Mouse (Mus musculus) megakaryocyte, adult 5-6 weeks (primary cell): ENCODE results near the gene Mkrn2. TPM values are rescaled to one million over a fixed set of nuclear protein-coding genes. Genes with fewer than 3 reads are reported as not detected.

ENCODE experiments used
- total RNA-seq, 2 experiments: library from RNA; stranded (forward) in 1 of 2; stranded (reverse) in 1 of 2; fragments of 153-499, 151-499 nt in 1 of 2; fragments of 221-1000, 200-1000 nt in 1 of 2; gene quantifications; 2 replicates each; pipeline versions ENCODE4 v1.2.3 to v1.2.4; 2015 to 2017

The Mkrn2 gene
- total RNA-seq, 2 experiments from 2014 or later, result 5.4 to 22.8 TPM

Other genes starting within 250 kb of the Mkrn2 start
- 2.8 and 6.5 TPM in 2 replicates for gene Pparg, start 241.0 kb upstream of the Mkrn2 start, total RNA-seq (2015)
- 2.0 and 2.7 TPM in 2 replicates for gene Pparg, start 241.0 kb upstream of the Mkrn2 start, total RNA-seq (2017)
- gene Tsen2, start 57.2 kb upstream of the Mkrn2 start, total RNA-seq (2015), result 2.9 and 3.0 TPM in 2 replicates
- gene Tsen2, start 57.2 kb upstream of the Mkrn2 start, total RNA-seq (2017), result 3.4 and 8.7 TPM in 2 replicates
- gene Mkrn2os, start 9.3 kb upstream of the Mkrn2 start, total RNA-seq (2015), result not detected in 2 replicates
- not detected in 2 replicates for gene Mkrn2os, start 9.3 kb upstream of the Mkrn2 start, total RNA-seq (2017)
- gene Raf1, start 74.7 kb downstream of the Mkrn2 start, total RNA-seq (2015), result 140 and 149 TPM in 2 replicates
- gene Raf1, start 74.7 kb downstream of the Mkrn2 start, total RNA-seq (2017), result 84.8 and 108 TPM in 2 replicates
- gene Tmem40, start 160.5 kb downstream of the Mkrn2 start, total RNA-seq (2015), result 7.7 and 12.4 TPM in 2 replicates
- gene Tmem40, start 160.5 kb downstream of the Mkrn2 start, total RNA-seq (2017), result 7.7 and 15.2 TPM in 2 replicates
- 0.34 and 0.38 TPM in 2 replicates for gene Cand2, start 172.6 kb downstream of the Mkrn2 start, total RNA-seq (2015)
- 0.07 and 0.24 TPM in 2 replicates for gene Cand2, start 172.6 kb downstream of the Mkrn2 start, total RNA-seq (2017)
- gene Rpl32, start 206.8 kb downstream of the Mkrn2 start, total RNA-seq (2015), result 2,908 and 2,972 TPM in 2 replicates
- gene Rpl32, start 206.8 kb downstream of the Mkrn2 start, total RNA-seq (2017), result 3,179 and 3,683 TPM in 2 replicates
- gene Efcab12, start 236.5 kb downstream of the Mkrn2 start, total RNA-seq (2015), result 0.09 TPM in 1 of 2 replicates, not detected in the other
- not detected in 2 replicates for gene Efcab12, start 236.5 kb downstream of the Mkrn2 start, total RNA-seq (2017)